Mouse (Mus musculus): ENCODE measurements around the gene B830017H08Rik. TPM values are rescaled to one million over a fixed set of nuclear protein-coding genes. Genes with fewer than 3 reads are reported as not detected.

B830017H08Rik gene
- polyA plus RNA-seq, 1 experiment: not detected

DNA sequence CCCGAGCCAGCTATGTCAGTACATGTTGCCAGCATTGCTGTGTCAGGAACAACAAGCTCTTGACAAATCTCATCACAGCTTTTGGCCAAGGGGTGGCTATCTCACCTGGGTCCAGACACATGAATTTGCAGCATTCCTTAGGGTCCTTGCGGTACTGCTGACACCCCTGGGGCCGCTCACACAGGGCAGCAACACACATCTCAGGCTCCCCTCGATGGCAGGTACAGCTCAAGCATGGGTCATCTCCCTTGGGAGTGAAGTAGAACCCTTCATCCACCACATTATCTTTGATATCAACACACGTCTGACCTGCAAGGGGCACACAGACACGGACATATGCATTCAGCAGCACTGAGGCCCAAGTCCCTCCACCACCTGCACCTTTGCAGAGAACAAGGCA, 16.6 kb downstream of the B830017H08Rik start:
- H3K4me3 ChIP-seq (ENCODE audit: low read depth, low read length): no peak overlapping the region
- TF ChIP-seq EP300 (IDR thresholded peaks at IDR 0.05; ENCODE audit: insufficient read depth, low read depth, low read length) (no peak), CTCF (IDR thresholded peaks at IDR 0.05; ENCODE audit: low read depth, low read length) (no peak), POLR2A (IDR thresholded peaks at IDR 0.05; ENCODE audit: insufficient read depth, low read length) (no peak)
- H3K27me3 ChIP-seq (ENCODE audit: control insufficient read depth, insufficient read depth, low read length, poor library complexity, severe bottlenecking): no peaks in the 10 kb centered on the region
- no peaks in the 10 kb centered on the region for H3K4me1 ChIP-seq (ENCODE audit: control insufficient read depth, insufficient read depth, low read length)
- H3K9ac ChIP-seq (ENCODE audit: low read depth, poor library complexity, severe bottlenecking): no peak overlapping the region
- no peaks in the 10 kb centered on the region for H3K9me3 ChIP-seq (replicated peaks; ENCODE audit: control insufficient read depth, insufficient read depth, low read length, poor library complexity, severe bottlenecking)
- peaks cover 12% of the 10 kb centered on the region for H3K36me3 ChIP-seq (ENCODE audit: control insufficient read depth, insufficient read depth, low read length, poor library complexity, severe bottlenecking)
- H3K27ac ChIP-seq (ENCODE audit: insufficient read depth, low read length): no peak overlapping the region

- no peak overlapping the region for H3K9ac ChIP-seq (ENCODE audit: low read depth, poor library complexity, severe bottlenecking)
- no peaks in the 10 kb centered on the region for H3K27me3 ChIP-seq (ENCODE audit: control insufficient read depth, insufficient read depth, low read length, poor library complexity, severe bottlenecking)
- H3K27ac ChIP-seq (ENCODE audit: insufficient read depth, low read length): no peak overlapping the region
- no peaks in the 10 kb centered on the region for H3K9me3 ChIP-seq (replicated peaks; ENCODE audit: control insufficient read depth, insufficient read depth, low read length, poor library complexity, severe bottlenecking)
- no peak overlapping the region for H3K4me3 ChIP-seq (ENCODE audit: low read depth, low read length)
- TF ChIP-seq CTCF (IDR thresholded peaks at IDR 0.05; ENCODE audit: low read depth, low read length) (no peak), EP300 (IDR thresholded peaks at IDR 0.05; ENCODE audit: insufficient read depth, low read depth, low read length) (no peak), POLR2A (IDR thresholded peaks at IDR 0.05; ENCODE audit: insufficient read depth, low read length) (no peak)
- peaks cover 14% of the 10 kb centered on the region; the same call in 1 of the 2 replicates for H3K36me3 ChIP-seq (ENCODE audit: control insufficient read depth, insufficient read depth, low read length, poor library complexity, severe bottlenecking)
- no peaks in the 10 kb centered on the region for H3K4me1 ChIP-seq (ENCODE audit: control insufficient read depth, insufficient read depth, low read length)
These were observed 18.4 kb downstream of the B830017H08Rik start for GRCm38 (mm10) chr16:17851331-17851730.

DNA sequence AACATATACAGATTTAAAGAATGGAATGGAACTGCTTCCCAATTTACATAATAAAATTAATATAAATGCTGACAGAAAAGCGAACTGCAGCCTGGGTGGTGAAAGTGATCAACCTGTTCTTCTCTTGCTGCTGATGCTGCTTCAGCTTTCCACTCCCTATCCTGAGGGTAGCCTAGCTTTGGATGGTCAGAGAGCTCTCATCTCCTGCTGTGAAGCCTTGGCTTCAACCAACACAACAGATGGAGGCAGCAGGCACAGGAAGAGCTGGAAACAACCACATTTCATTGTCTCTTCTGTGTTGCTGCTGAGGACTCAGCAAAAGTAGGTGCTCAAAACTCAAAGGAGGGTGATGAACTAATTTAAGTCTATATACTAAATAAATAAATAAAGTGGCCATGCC, 18.9 kb downstream of the B830017H08Rik start:
- TF ChIP-seq EP300 (IDR thresholded peaks at IDR 0.05; ENCODE audit: insufficient read depth, low read depth, low read length) (no peak), POLR2A (IDR thresholded peaks at IDR 0.05; ENCODE audit: insufficient read depth, low read length) (no peak), CTCF (IDR thresholded peaks at IDR 0.05; ENCODE audit: low read depth, low read length) (no peak)
- H3K36me3 ChIP-seq (ENCODE audit: control insufficient read depth, insufficient read depth, low read length, poor library complexity, severe bottlenecking): peaks cover 20% of the 10 kb centered on the region
- H3K4me3 ChIP-seq (ENCODE audit: low read depth, low read length): no peak overlapping the region
- no peaks in the 10 kb centered on the region for H3K9me3 ChIP-seq (replicated peaks; ENCODE audit: control insufficient read depth, insufficient read depth, low read length, poor library complexity, severe bottlenecking)
- no peak overlapping the region for H3K27ac ChIP-seq (ENCODE audit: insufficient read depth, low read length)
- H3K27me3 ChIP-seq (ENCODE audit: control insufficient read depth, insufficient read depth, low read length, poor library complexity, severe bottlenecking): no peaks in the 10 kb centered on the region
- H3K4me1 ChIP-seq (ENCODE audit: control insufficient read depth, insufficient read depth, low read length): no peaks in the 10 kb centered on the region
- no peak overlapping the region for H3K9ac ChIP-seq (ENCODE audit: low read depth, poor library complexity, severe bottlenecking)

DNA sequence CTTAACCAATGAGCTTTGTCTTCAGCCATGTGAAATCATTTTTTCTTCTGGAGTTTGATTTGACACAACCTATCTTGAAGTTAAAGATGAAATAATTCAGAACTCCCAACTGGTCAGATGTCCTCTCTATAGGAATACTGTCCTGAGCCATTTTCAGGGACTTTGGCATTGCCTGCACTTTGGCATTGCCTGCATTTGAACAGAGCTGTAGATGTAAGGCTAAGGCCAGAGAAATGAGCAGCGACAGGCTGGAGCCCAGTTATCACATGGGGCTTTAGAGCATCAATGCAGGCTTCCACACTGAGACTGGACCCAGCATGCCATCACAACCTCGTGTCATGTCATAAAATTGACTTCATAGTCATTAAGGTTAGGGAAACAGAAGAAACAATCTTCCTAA, 20.3 kb downstream of the B830017H08Rik start:
- no peak for TF ChIP-seq EP300 (IDR thresholded peaks at IDR 0.05; ENCODE audit: insufficient read depth, low read depth, low read length)
- no peak for TF ChIP-seq POLR2A (IDR thresholded peaks at IDR 0.05; ENCODE audit: insufficient read depth, low read length)
- no peak for TF ChIP-seq CTCF (IDR thresholded peaks at IDR 0.05; ENCODE audit: low read depth, low read length)
- H3K27ac ChIP-seq (ENCODE audit: insufficient read depth, low read length): no peak overlapping the region
- H3K9me3 ChIP-seq (replicated peaks; ENCODE audit: control insufficient read depth, insufficient read depth, low read length, poor library complexity, severe bottlenecking): no peaks in the 10 kb centered on the region
- peaks cover 30% of the 10 kb centered on the region for H3K36me3 ChIP-seq (ENCODE audit: control insufficient read depth, insufficient read depth, low read length, poor library complexity, severe bottlenecking)
- H3K4me1 ChIP-seq (ENCODE audit: control insufficient read depth, insufficient read depth, low read length): no peaks in the 10 kb centered on the region
- no peaks in the 10 kb centered on the region for H3K27me3 ChIP-seq (ENCODE audit: control insufficient read depth, insufficient read depth, low read length, poor library complexity, severe bottlenecking)
- H3K9ac ChIP-seq (ENCODE audit: low read depth, poor library complexity, severe bottlenecking): no peak overlapping the region
- H3K4me3 ChIP-seq (ENCODE audit: low read depth, low read length): no peak overlapping the region

GRCm38 (mm10) chr16:17857157-17857556, 24.2 kb downstream of the B830017H08Rik start:
- Histone ChIP-seq H3K36me3 (ENCODE audit: control insufficient read depth, insufficient read depth, low read length, poor library complexity, severe bottlenecking) (peaks cover 24% of the 10 kb centered on the region), H3K4me1 (ENCODE audit: control insufficient read depth, insufficient read depth, low read length) (no peaks in the 10 kb centered on the region), H3K4me3 (ENCODE audit: low read depth, low read length) (no peak overlapping the region), H3K27me3 (ENCODE audit: control insufficient read depth, insufficient read depth, low read length, poor library complexity, severe bottlenecking) (no peaks in the 10 kb centered on the region), H3K27ac (ENCODE audit: insufficient read depth, low read length) (no peak overlapping the region), H3K9ac (ENCODE audit: low read depth, poor library complexity, severe bottlenecking) (no peak overlapping the region), H3K9me3 (replicated peaks; ENCODE audit: control insufficient read depth, insufficient read depth, low read length, poor library complexity, severe bottlenecking) (no peaks in the 10 kb centered on the region)
- no peak for TF ChIP-seq POLR2A (IDR thresholded peaks at IDR 0.05; ENCODE audit: insufficient read depth, low read length)
- TF ChIP-seq CTCF (IDR thresholded peaks at IDR 0.05; ENCODE audit: low read depth, low read length): no peak
- no peak for TF ChIP-seq EP300 (IDR thresholded peaks at IDR 0.05; ENCODE audit: insufficient read depth, low read depth, low read length)

DNA sequence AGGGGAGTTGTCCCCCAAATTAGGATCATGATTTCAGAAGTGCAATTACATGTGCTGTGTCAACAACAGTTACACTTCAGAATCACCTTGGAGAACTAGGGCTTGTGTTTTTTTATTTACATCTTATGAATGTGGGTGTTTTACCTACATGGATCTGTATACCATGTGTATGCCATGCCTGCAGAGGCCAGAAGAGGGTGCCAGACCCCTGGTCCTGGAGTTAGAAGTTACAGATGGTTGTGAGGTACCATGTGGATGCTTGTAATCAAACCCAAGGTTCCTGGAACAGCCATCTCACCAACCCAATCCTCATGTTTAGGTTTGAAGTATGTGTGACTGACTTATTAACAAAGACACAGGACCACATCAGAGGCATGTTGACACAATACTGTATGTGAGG, 25.7 kb downstream of the B830017H08Rik start:
- no peak overlapping the region for H3K27ac ChIP-seq (ENCODE audit: insufficient read depth, low read length)
- H3K4me3 ChIP-seq (ENCODE audit: low read depth, low read length): no peak overlapping the region
- H3K9ac ChIP-seq (ENCODE audit: low read depth, poor library complexity, severe bottlenecking): no peak overlapping the region
- H3K27me3 ChIP-seq (ENCODE audit: control insufficient read depth, insufficient read depth, low read length, poor library complexity, severe bottlenecking): no peaks in the 10 kb centered on the region
- no peaks in the 10 kb centered on the region for H3K4me1 ChIP-seq (ENCODE audit: control insufficient read depth, insufficient read depth, low read length)
- peaks cover 24% of the 10 kb centered on the region for H3K36me3 ChIP-seq (ENCODE audit: control insufficient read depth, insufficient read depth, low read length, poor library complexity, severe bottlenecking)
- no peaks in the 10 kb centered on the region for H3K9me3 ChIP-seq (replicated peaks; ENCODE audit: control insufficient read depth, insufficient read depth, low read length, poor library complexity, severe bottlenecking)
- TF ChIP-seq CTCF (IDR thresholded peaks at IDR 0.05; ENCODE audit: low read depth, low read length) (peak; percentile 56), EP300 (IDR thresholded peaks at IDR 0.05; ENCODE audit: insufficient read depth, low read depth, low read length) (no peak), POLR2A (IDR thresholded peaks at IDR 0.05; ENCODE audit: insufficient read depth, low read length) (no peak)
